Mouse (Mus musculus) intestine, embryonic 16.5 days (tissue): Measurements from ENCODE around the gene Folr2. TPM values are rescaled to one million over a fixed set of nuclear protein-coding genes. Genes with fewer than 3 reads are reported as not detected.
A peak's percentile ranks its signal among the peaks of the same experiment; 100 is the strongest.

ENCODE experiments used
- ATAC-seq: fragments of 200-750 bp; cut with Nextera tagmentation; 2 replicates; pipeline ENCODE4 v1.8.0; 2017; ENCODE audit warnings: moderate TSS enrichment, moderate library complexity
- H3K27ac ChIP-seq: fragments of 300-500 bp; sonication (generic); 2 replicates; pipeline ENCODE4 v1.5.1; 2014; ENCODE audit warnings: mild to moderate bottlenecking, low read length
- H3K27me3 ChIP-seq: fragments of 300-500 bp; sonication (generic); replicated peaks from 2 replicates; pipeline ENCODE4 v1.6.1; 2014; ENCODE audit warnings: low read length, control low read depth, mixed read lengths; ENCODE audit not compliant: control insufficient read depth, insufficient read depth
- H3K36me3 ChIP-seq: fragments of 300-500 bp; sonication (generic); 2 replicates; pipeline ENCODE4 v1.6.1; 2014; ENCODE audit warnings: low read length, control low read depth; ENCODE audit not compliant: control insufficient read depth, insufficient read depth
- H3K4me1 ChIP-seq: fragments of 300-500 bp; sonication (generic); 2 replicates; pipeline ENCODE4 v1.6.1; 2014; ENCODE audit warnings: low read length, control low read depth, mixed read lengths; ENCODE audit not compliant: control insufficient read depth, insufficient read depth
- H3K4me2 ChIP-seq: fragments of 300-500 bp; sonication (generic); 2 replicates; pipeline ENCODE4 v1.6.1; 2014; ENCODE audit warnings: low read depth, low read length, control low read depth
- H3K4me3 ChIP-seq: fragments of 300-500 bp; sonication (generic); 2 replicates; pipeline ENCODE4 v1.5.1; 2014; ENCODE audit warnings: mild to moderate bottlenecking, low read length
- H3K9ac ChIP-seq: fragments of 300-500 bp; sonication (generic); 2 replicates; pipeline ENCODE4 v1.6.1; 2014; ENCODE audit warnings: low read depth, low read length
- H3K9me3 ChIP-seq: fragments of 300-500 bp; sonication (generic); 2 replicates; pipeline ENCODE4 v1.6.1; 2016; ENCODE audit warnings: low read length, control low read depth; ENCODE audit not compliant: control insufficient read depth
- WGBS: fragments of 180-500 bp; shearing (Covaris S2); extraction: QIAGEN DNeasy Blood & Tissue Kit; methylation state at CpG from one replicate; pipeline ENCODE4 v1.1.7; 2014; 5-methylcytosine and 5-hydroxymethylcytosine counted together
- polyA plus RNA-seq: library from polyadenylated mRNA; unstranded; fragments of >200 nt; fragmentation: Nextera tagmentation; extraction: Ambion mirVana; gene quantifications from 2 replicates; pipeline ENCODE4 v1.2.1, GENCODE M21; 2015

Folr2 gene
- polyA plus RNA-seq: 2.6 and 3.2 TPM in 2 replicates

- no peak within 1 kb of the TSS for H3K27ac ChIP-seq
- no peaks in the 10 kb centered on the region for H3K4me1 ChIP-seq
- 89% methylated on average over 4 of the region's 4 CpGs for whole genome bisulfite sequencing
Measured at GRCm38 (mm10) chr7:101857094-101857493, at the start of gene Folr2. TSS of gene Folr2 (minus strand) at chr7:101857194.

GRCm38 (mm10) chr7:101906696-101907095 lies 49.7 kb upstream of the Folr2 start:
- Histone ChIP-seq H3K4me2 (peak overlapping the region; percentile 68), H3K4me1 (peaks cover 21% of the 10 kb centered on the region), H3K9ac (peak overlapping the region; percentile 95), H3K36me3 (peaks cover 9% of the 10 kb centered on the region), H3K9me3 (no peaks in the 10 kb centered on the region), H3K4me3 (peak overlapping the region; percentile 91), H3K27ac (peak overlapping the region; percentile 99), H3K27me3 (no peaks in the 10 kb centered on the region)
- ATAC-seq: no peak
- 59% methylated on average over 8 of the region's 8 CpGs for WGBS

More at GRCm38 (mm10) chr7:101857094-101857493, at the start of gene Folr2:
- no peak for ATAC-seq
- Histone ChIP-seq H3K9ac (no peak within 1 kb of the TSS), H3K4me2 (no peak within 1 kb of the TSS), H3K9me3 (no peaks in the 10 kb centered on the region), H3K36me3 (no peaks in the 10 kb centered on the region), H3K4me3 (no peak within 1 kb of the TSS), H3K27me3 (no peaks in the 10 kb centered on the region)

GRCm38 (mm10) chr7:101906287-101906681 lies 49.3 kb upstream of the Folr2 start, which contains the start of gene Tomt:
TSS of gene Tomt (minus strand) at chr7:101906359.
- ATAC-seq: no peak
- 9% methylated on average over 11 of the region's 11 CpGs for WGBS
- H3K36me3 ChIP-seq: peaks cover 9% of the 10 kb centered on the region
- H3K4me2 ChIP-seq: peak within 1 kb of the TSS; percentile 68
- H3K9ac ChIP-seq: peak within 1 kb of the TSS; percentile 95
- peaks cover 21% of the 10 kb centered on the region for H3K4me1 ChIP-seq
- H3K4me3 ChIP-seq: peak within 1 kb of the TSS; percentile 91
- H3K27ac ChIP-seq: peak within 1 kb of the TSS; percentile 99
- no peaks in the 10 kb centered on the region for H3K9me3 ChIP-seq
- H3K27me3 ChIP-seq: no peaks in the 10 kb centered on the region

- H3K27me3 ChIP-seq: no peaks in the 10 kb centered on the region
- H3K27ac ChIP-seq: peak within 1 kb of the TSS; percentile 99
- WGBS: under 1% methylated on average over 61 of the region's 61 CpGs
- ATAC-seq: peak; percentile 97
- peak within 1 kb of the TSS; percentile 68 for H3K4me2 ChIP-seq
- H3K36me3 ChIP-seq: peaks cover 6% of the 10 kb centered on the region
- H3K9ac ChIP-seq: peak within 1 kb of the TSS; percentile 95
- peaks cover 21% of the 10 kb centered on the region for H3K4me1 ChIP-seq
- H3K4me3 ChIP-seq: peak within 1 kb of the TSS; percentile 91
- H3K9me3 ChIP-seq: no peaks in the 10 kb centered on the region
Measured at GRCm38 (mm10) chr7:101905561-101906286, 48.7 kb upstream of the Folr2 start, which contains the start of gene Lamtor1. TSS of gene Lamtor1 (plus strand) at chr7:101905904.

GRCm38 (mm10) chr7:101902846-101903245 lies 45.9 kb upstream of the Folr2 start:
- Histone ChIP-seq H3K4me1 (peaks cover 14% of the 10 kb centered on the region), H3K4me3 (no peak overlapping the region), H3K27me3 (no peaks in the 10 kb centered on the region), H3K4me2 (no peak overlapping the region), H3K27ac (no peak overlapping the region), H3K9ac (no peak overlapping the region), H3K9me3 (no peaks in the 10 kb centered on the region), H3K36me3 (no peaks in the 10 kb centered on the region)
- ATAC-seq: no peak

- H3K36me3 ChIP-seq: no peaks in the 10 kb centered on the region
Measured at GRCm38 (mm10) chr7:101901969-101902368, 45.0 kb upstream of the Folr2 start.

GRCm38 (mm10) chr7:101900331-101901097 lies 43.5 kb upstream of the Folr2 start:
- Histone ChIP-seq H3K27me3 (no peaks in the 10 kb centered on the region), H3K9ac (peak overlapping the region; percentile 14; the same call in 1 of the 2 replicates), H3K4me2 (no peak overlapping the region), H3K36me3 (no peaks in the 10 kb centered on the region), H3K4me3 (no peak overlapping the region), H3K9me3 (no peaks in the 10 kb centered on the region), H3K4me1 (peaks cover 4% of the 10 kb centered on the region), H3K27ac (no peak overlapping the region)
- 93% methylated on average over 16 of the region's 16 CpGs for WGBS
- no peak for ATAC-seq

More at GRCm38 (mm10) chr7:101901969-101902368, 45.0 kb upstream of the Folr2 start:
- 93% methylated on average over 10 of the region's 10 CpGs for WGBS
- Histone ChIP-seq H3K4me1 (peaks cover 9% of the 10 kb centered on the region), H3K9me3 (no peaks in the 10 kb centered on the region), H3K4me3 (no peak overlapping the region), H3K9ac (no peak overlapping the region), H3K27ac (no peak overlapping the region), H3K4me2 (no peak overlapping the region), H3K27me3 (no peaks in the 10 kb centered on the region)
- ATAC-seq: no peak

- Histone ChIP-seq H3K27ac (peak overlapping the region; percentile 87), H3K27me3 (no peaks in the 10 kb centered on the region), H3K9me3 (no peaks in the 10 kb centered on the region), H3K36me3 (no peaks in the 10 kb centered on the region), H3K9ac (peak overlapping the region; percentile 69), H3K4me1 (no peaks in the 10 kb centered on the region; the same call in 1 of the 2 replicates), H3K4me3 (peak overlapping the region; percentile 67), H3K4me2 (peak overlapping the region; percentile 61)
- under 1% methylated on average over 57 of the region's 57 CpGs for WGBS
- ATAC-seq: peak; percentile 99
Measured at GRCm38 (mm10) chr7:101896104-101897066, 39.4 kb upstream of the Folr2 start.
